Mouse (Mus musculus) cortical plate, adult 2 months (tissue): Measurements from ENCODE around the gene Snx10.

Source experiments
- CTCF ChIP-seq: fragments of 200-500 bp; IDR thresholded peaks from 2 replicates; pipeline ENCODE4 v1.5.1; 2011; ENCODE audit warnings: mild to moderate bottlenecking, control low read depth, low read length; ENCODE audit not compliant: insufficient read depth; ENCODE audit errors: extremely low read depth
- POLR2A ChIP-seq: fragments of 200-500 bp; IDR thresholded peaks from 2 replicates; pipeline ENCODE4 v1.6.1; 2011; ENCODE audit warnings: mild to moderate bottlenecking, low read length, control low read depth; ENCODE audit not compliant: insufficient read depth; ENCODE audit errors: extremely low read depth

DNA sequence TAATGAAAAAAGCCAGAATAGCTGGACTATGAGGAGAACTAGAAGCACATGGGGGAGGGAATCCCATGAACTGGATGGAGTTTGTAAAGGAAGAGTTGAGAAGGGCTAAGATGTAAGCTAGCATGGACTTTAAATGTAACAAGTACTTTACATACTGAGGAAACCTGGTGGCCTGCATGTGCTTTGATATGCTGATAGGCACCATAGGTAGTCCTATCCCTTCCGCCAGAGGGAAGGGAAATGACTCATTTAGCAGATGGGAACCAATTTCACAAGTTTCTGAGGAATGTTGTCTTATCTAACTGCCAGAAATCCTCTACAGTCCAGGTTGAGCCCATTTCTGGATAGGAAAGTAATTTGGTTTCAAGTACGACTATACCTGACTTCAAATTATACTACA, 38.1 kb upstream of the Snx10 start:
- TF ChIP-seq POLR2A (no peak), CTCF (no peak)
